Mouse (Mus musculus): Measurements from ENCODE around the gene Hoxb8.

Hoxb8 gene

GRCm38 (mm10) chr11:96287411-96287810 is 5.7 kb downstream of the Hoxb8 start:
- no peak for TF ChIP-seq GATA4 (IDR thresholded peaks at IDR 0.05; ENCODE audit: insufficient replicate concordance, low read length)

- TF ChIP-seq GATA4 (IDR thresholded peaks at IDR 0.05; ENCODE audit: insufficient replicate concordance, low read length), result no peak
These were observed 6.9 kb downstream of the Hoxb8 start for GRCm38 (mm10) chr11:96288455-96289221.

GRCm38 (mm10) chr11:96289293-96289692 is 7.6 kb downstream of the Hoxb8 start:
- TF ChIP-seq GATA4 (IDR thresholded peaks at IDR 0.05; ENCODE audit: insufficient replicate concordance, low read length), result no peak

- TF ChIP-seq GATA4 (IDR thresholded peaks at IDR 0.05; ENCODE audit: insufficient replicate concordance, low read length), result no peak
These were observed 8.1 kb downstream of the Hoxb8 start for GRCm38 (mm10) chr11:96289837-96290236.

GRCm38 (mm10) chr11:96290705-96291355 is 9.1 kb downstream of the Hoxb8 start:
- no peak for TF ChIP-seq GATA4 (IDR thresholded peaks at IDR 0.05; ENCODE audit: insufficient replicate concordance, low read length)

GRCm38 (mm10) chr11:96291681-96292564 is 10.2 kb downstream of the Hoxb8 start, which contains the start of gene Hoxb6:
Hoxb6 (plus strand) TSS chr11:96292476.
- TF ChIP-seq GATA4 (IDR thresholded peaks at IDR 0.05; ENCODE audit: insufficient replicate concordance, low read length), result no peak

GRCm38 (mm10) chr11:96292565-96293301 is 11.0 kb downstream of the Hoxb8 start:
- TF ChIP-seq GATA4 (IDR thresholded peaks at IDR 0.05; ENCODE audit: insufficient replicate concordance, low read length), result no peak

- no peak for TF ChIP-seq GATA4 (IDR thresholded peaks at IDR 0.05; ENCODE audit: insufficient replicate concordance, low read length)
These were observed 11.7 kb downstream of the Hoxb8 start for GRCm38 (mm10) chr11:96293302-96293921.

GRCm38 (mm10) chr11:96294245-96295091 is 12.8 kb downstream of the Hoxb8 start:
- no peak for TF ChIP-seq GATA4 (IDR thresholded peaks at IDR 0.05; ENCODE audit: insufficient replicate concordance, low read length)

- no peak for TF ChIP-seq GATA4 (IDR thresholded peaks at IDR 0.05; ENCODE audit: insufficient replicate concordance, low read length)
These were observed 13.6 kb downstream of the Hoxb8 start for GRCm38 (mm10) chr11:96295092-96295835.

GRCm38 (mm10) chr11:96296997-96297396 is 15.3 kb downstream of the Hoxb8 start:
- no peak for TF ChIP-seq GATA4 (IDR thresholded peaks at IDR 0.05; ENCODE audit: insufficient replicate concordance, low read length)

GRCm38 (mm10) chr11:96297428-96297827 is 15.7 kb downstream of the Hoxb8 start:
- no peak for TF ChIP-seq GATA4 (IDR thresholded peaks at IDR 0.05; ENCODE audit: insufficient replicate concordance, low read length)
